Comparison of ENCODE assay signal across 8 mouse cellular contexts in the genomic region with DNA sequence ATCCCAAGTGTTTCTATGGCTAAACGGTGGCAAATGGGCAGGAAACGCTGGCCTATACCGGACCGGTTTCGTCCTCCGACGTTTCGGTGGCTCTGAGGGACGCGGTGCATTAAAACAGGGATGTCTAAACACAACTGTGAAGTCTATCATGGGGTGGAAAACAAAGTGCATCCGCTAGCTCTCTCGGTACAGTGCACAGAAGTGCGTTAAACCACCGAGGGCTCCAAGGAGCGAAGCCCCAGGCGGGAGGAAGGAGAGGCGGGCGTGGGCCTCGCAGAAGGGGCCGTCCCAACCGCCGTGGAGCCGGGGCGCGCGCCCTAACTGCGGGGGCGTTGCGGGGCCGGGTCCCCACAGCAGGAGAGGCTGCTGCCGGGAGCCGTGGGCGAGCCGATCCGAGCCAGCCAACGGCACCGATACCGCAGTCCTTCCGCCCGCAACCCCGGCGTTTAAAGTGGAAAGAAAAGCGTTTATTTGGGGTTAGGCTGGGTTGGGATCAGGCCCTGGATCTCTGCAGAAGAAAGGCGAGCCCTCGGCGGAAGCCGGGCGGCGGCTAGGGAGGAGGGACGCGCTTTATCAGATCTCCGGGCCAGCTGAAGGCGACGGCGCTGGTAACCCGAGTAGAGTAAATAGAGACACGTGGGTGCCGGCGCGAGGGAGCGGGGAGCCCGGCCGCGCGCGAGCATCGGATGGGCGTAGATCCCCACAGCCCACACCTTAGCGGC. TPM values are rescaled to one million over a fixed set of nuclear protein-coding genes. Genes with fewer than 3 reads are reported as not detected.
A peak's percentile ranks its signal among the peaks of the same experiment; 100 is the strongest.
DNase-seq lines count a peak whose midpoint lies in the region; ATAC-seq and TF ChIP-seq lines count a peak whose summit lies in the region.

No protein-coding gene starts in this region.

- no peak for TF ChIP-seq CTCF in C2C12 (IDR thresholded peaks at IDR 0.05; ENCODE audit: control insufficient read depth, insufficient read depth, insufficient read length)
- TF ChIP-seq CTCF in testis, adult 2 months (IDR thresholded peaks at IDR 0.05; ENCODE audit: control insufficient read depth, insufficient read depth, insufficient replicate concordance, low read depth, low read length), result no peak

- TF ChIP-seq POLR2A in testis, adult 2 months (IDR thresholded peaks at IDR 0.05; ENCODE audit: control insufficient read depth, low read depth, low read length), result peak; percentile 22

- under 1% methylated on average over 69 of the region's 69 CpGs for WGBS in embryonic facial prominence, embryonic 12.5 days
- WGBS in limb, embryonic 15.5 days, result under 1% methylated on average over 67 of the region's 69 CpGs
- under 1% methylated on average over 69 of the region's 69 CpGs for WGBS in midbrain, embryonic 14.5 days

- H3K4me1 ChIP-seq in ES-E14 (ENCODE audit: control insufficient read depth in 2 of 2, insufficient read depth in 2 of 2, low read length in 2 of 2, poor library complexity in 1 of 2), result peaks cover 0 to 4% of the 10 kb centered on the region in 2 experiments; a peak in 1 of 4 replicates
- H3K4me1 ChIP-seq in embryonic facial prominence, embryonic 12.5 days, result peaks cover 21% of the 10 kb centered on the region
- H3K4me1 ChIP-seq in limb, embryonic 15.5 days, result peaks cover 41% of the 10 kb centered on the region
- peaks cover 27% of the 10 kb centered on the region for H3K4me1 ChIP-seq in midbrain, embryonic 14.5 days (ENCODE audit: control insufficient read depth, insufficient read depth, low read length)
- H3K4me1 ChIP-seq in testis, adult 2 months (ENCODE audit: control insufficient read depth, insufficient read depth, low read length), result peaks cover 26% of the 10 kb centered on the region

- no peaks in the 10 kb centered on the region for H3K9me3 ChIP-seq in ES-E14 (ENCODE audit: control insufficient read depth, insufficient read depth, low read depth, low read length)
- H3K9me3 ChIP-seq in embryonic facial prominence, embryonic 12.5 days, result no peaks in the 10 kb centered on the region
- no peaks in the 10 kb centered on the region for H3K9me3 ChIP-seq in limb, embryonic 15.5 days
- no peaks in the 10 kb centered on the region for H3K9me3 ChIP-seq in midbrain, embryonic 14.5 days (ENCODE audit: control insufficient read depth, low read length)

- in situ Hi-C loops in ES-E14 (cut with MboI; ENCODE audit: low sequenced_read_pairs in 2 of 2, unreplicated experiment in 2 of 2), result loop anchor here in 1 of 2 experiments (25.0 kb wide), 1 partner anchor 1900 kb away; no protein-coding TSS in a partner anchor

- H3K79me2 ChIP-seq in C2C12 (ENCODE audit: control insufficient read depth, insufficient read depth), result no peaks in the 10 kb centered on the region

- H3K27me3 ChIP-seq in C2C12 (ENCODE audit: control insufficient read depth, insufficient read depth, insufficient read length), result no peaks in the 10 kb centered on the region
- peaks cover 22% of the 10 kb centered on the region for H3K27me3 ChIP-seq in embryonic facial prominence, embryonic 12.5 days
- peaks cover 30% of the 10 kb centered on the region for H3K27me3 ChIP-seq in limb, embryonic 15.5 days
- H3K27me3 ChIP-seq in midbrain, embryonic 14.5 days (ENCODE audit: control insufficient read depth, insufficient read depth, low read length), result peaks cover 5% of the 10 kb centered on the region; the same call in 1 of the 2 replicates
- H3K27me3 ChIP-seq in testis, adult 2 months (ENCODE audit: control insufficient read depth, insufficient read depth, low read length), result peaks cover 2% of the 10 kb centered on the region

- peak; percentile 75 for ATAC-seq in embryonic facial prominence, embryonic 12.5 days (ENCODE audit: insufficient number of reproducible peaks, insufficient read depth, low FRiP score, low TSS enrichment)
- ATAC-seq in hematopoietic stem cell, adult 5-6 weeks (replicated peaks in 1 of 2; ENCODE audit: insufficient read depth in 1 of 2, low FRiP score in 2 of 2, low TSS enrichment in 1 of 2, low read depth in 1 of 2, poor library complexity in 2 of 2, severe bottlenecking in 2 of 2), result peak; percentile 37 to 59
- ATAC-seq in limb, embryonic 15.5 days (ENCODE audit: insufficient number of reproducible peaks, low FRiP score, low TSS enrichment, low read depth), result peak; percentile 45; the same call in 1 of the 2 replicates
- peak; percentile 21 for ATAC-seq in midbrain, embryonic 14.5 days (ENCODE audit: low FRiP score, low TSS enrichment)

- H3K4me3 ChIP-seq in C2C12 (ENCODE audit: insufficient read depth, poor library complexity, severe bottlenecking) (peak overlapping the region; percentile 46), ES-E14 (ENCODE audit: insufficient read depth in 1 of 2, low read depth in 1 of 2, low read length in 2 of 2, poor library complexity in 1 of 2, severe bottlenecking in 1 of 2) (peak overlapping the region; percentile 70 to 74)
- H3K4me3 ChIP-seq in embryonic facial prominence, embryonic 12.5 days, result peak overlapping the region; percentile 68
- H3K4me3 ChIP-seq in limb, embryonic 15.5 days, result peak overlapping the region; percentile 64
- peak overlapping the region; percentile 69 for H3K4me3 ChIP-seq in midbrain, embryonic 14.5 days (replicated peaks; ENCODE audit: low read depth, low read length)
- peak overlapping the region; percentile 93 for H3K4me3 ChIP-seq in testis, adult 2 months (ENCODE audit: control insufficient read depth, low read depth, low read length)

- no peak overlapping the region for H3K27ac ChIP-seq in ES-E14 (ENCODE audit: insufficient read depth, low read depth, low read length, poor library complexity, severe bottlenecking)
- H3K27ac ChIP-seq in embryonic facial prominence, embryonic 12.5 days, result peak overlapping the region; percentile 88
- H3K27ac ChIP-seq in limb, embryonic 15.5 days, result 0 out of 2 replicates have a peak overlapping the region, but pooled peaks have one; percentile 2
- H3K27ac ChIP-seq in midbrain, embryonic 14.5 days (replicated peaks; ENCODE audit: low read depth, low read length), result peak overlapping the region; percentile 86
- peak overlapping the region; percentile 91 for H3K27ac ChIP-seq in testis, adult 2 months (ENCODE audit: control insufficient read depth, insufficient read depth, low read depth, low read length)

- peak overlapping the region; percentile 65 for H3K9ac ChIP-seq in ES-E14 (ENCODE audit: insufficient read depth, low read depth, low read length, poor library complexity, severe bottlenecking)
- peak overlapping the region; percentile 82 for H3K9ac ChIP-seq in embryonic facial prominence, embryonic 12.5 days
- H3K9ac ChIP-seq in limb, embryonic 15.5 days, result peak overlapping the region; percentile 47
- peak overlapping the region; percentile 79 for H3K9ac ChIP-seq in midbrain, embryonic 14.5 days (replicated peaks; ENCODE audit: low read length)

- DNase-seq in ES-E14 (ENCODE audit: low read depth, low spot score), result peak; percentile 66
- peak; percentile 77 for DNase-seq in midbrain, embryonic 14.5 days
- no peak for DNase-seq in cerebellum, adult 9-10 months

- no peaks in the 10 kb centered on the region for H3K36me3 ChIP-seq in C2C12 (ENCODE audit: control insufficient read depth, insufficient read depth)
- H3K36me3 ChIP-seq in ES-E14 (ENCODE audit: control insufficient read depth, insufficient read depth, low read length, poor library complexity, severe bottlenecking), result no peaks in the 10 kb centered on the region; the same call in none of the 2 replicates
- H3K36me3 ChIP-seq in embryonic facial prominence, embryonic 12.5 days, result peaks cover 7% of the 10 kb centered on the region; the same call in 1 of the 2 replicates
- no peaks in the 10 kb centered on the region for H3K36me3 ChIP-seq in limb, embryonic 15.5 days
- peaks cover 8% of the 10 kb centered on the region; the same call in 1 of the 2 replicates for H3K36me3 ChIP-seq in midbrain, embryonic 14.5 days (ENCODE audit: control insufficient read depth, insufficient read depth, low read length)
- H3K36me3 ChIP-seq in testis, adult 2 months (ENCODE audit: control insufficient read depth, insufficient read depth, low read length), result no peaks in the 10 kb centered on the region

- no peaks in the 10 kb centered on the region for H3K79me3 ChIP-seq in C2C12 (ENCODE audit: low read depth)

- H3K4me2 ChIP-seq in embryonic facial prominence, embryonic 12.5 days (replicated peaks), result peak overlapping the region; percentile 80
- peak overlapping the region; percentile 95 for H3K4me2 ChIP-seq in limb, embryonic 15.5 days
- peak overlapping the region; percentile 65 for H3K4me2 ChIP-seq in midbrain, embryonic 14.5 days (ENCODE audit: low read length)

- H3ac ChIP-seq in C2C12 (ENCODE audit: control insufficient read depth, insufficient read length, low read depth), result peak overlapping the region; percentile 53

TF ChIP-seq in C2C12, 6 proteins besides CTCF, POLR2A, EP300 and RAD21:
- TF ChIP-seq FOSL1 (IDR thresholded peaks at IDR 0.05; ENCODE audit: insufficient read depth, low read length, poor library complexity, severe bottlenecking) (no peak), MAX (IDR thresholded peaks at IDR 0.05) (peak; percentile 63)

TF ChIP-seq in ES-E14, 5 proteins besides CTCF, POLR2A, EP300 and RAD21:
- TF ChIP-seq ZC3H11A (IDR thresholded peaks at IDR 0.05; ENCODE audit: borderline replicate concordance, low read depth, low read length) (no peak), MAFK (IDR thresholded peaks at IDR 0.05; ENCODE audit: insufficient read depth, low read depth, low read length) (no peak), ZNF384 (IDR thresholded peaks at IDR 0.05; ENCODE audit: low read depth, low read length) (no peak), HCFC1 (IDR thresholded peaks at IDR 0.05; ENCODE audit: borderline replicate concordance, insufficient read depth, low read length) (no peak), CHD2 (IDR thresholded peaks at IDR 0.05; ENCODE audit: low read depth, low read length) (no peak)
TF ChIP-seq in ES-E14: peak in this region for 0.

RNA-seq across cellular contexts. Expression of gene Lef1, which starts 1.7 kb away (rescaled TPM):
- polyA plus RNA-seq in C2C12 (2012; fragmentation: generic; extraction: Trizol), result 4.6 TPM
- 9.2 and 11.1 TPM in 2 replicates for total RNA-seq in ES-E14 (2012; rRNA removed)
- polyA plus RNA-seq in embryonic facial prominence, embryonic 12.5 days (2016; fragmentation: Nextera tagmentation; extraction: Ambion mirVana), result 107 TPM in 2 replicates
- total RNA-seq in hematopoietic stem cell, adult 5-6 weeks (2017), result 0.38 and 0.89 TPM in 2 replicates
- polyA plus RNA-seq in limb, embryonic 15.5 days (2015; fragmentation: Nextera tagmentation; extraction: Ambion mirVana), result 36.5 and 37.1 TPM in 2 replicates
- polyA plus RNA-seq in midbrain, embryonic 14.5 days (2014; fragmentation: Nextera tagmentation; extraction: Ambion mirVana), result 75.4 and 93.8 TPM in 2 replicates
- 84.7 and 86.2 TPM in 2 replicates for polyA plus RNA-seq in testis, adult 2 months (2012; rRNA removed)

Comparison
In these comparisons a context has a peak if more than half of its experiments do, and no peak if none do; other contexts are left out.
1. ATAC-seq: peak in every context shown above with its lines; median percentile 75 in embryonic facial prominence, embryonic 12.5 days; 48 in hematopoietic stem cell, adult 5-6 weeks; 45 in limb, embryonic 15.5 days; 21 in midbrain, embryonic 14.5 days.